Mouse (Mus musculus): Measurements from ENCODE around the gene Lrrc15.

The Lrrc15 gene

GRCm38 (mm10) chr16:30238791-30239190, 44.3 kb downstream of the Lrrc15 start:
- DNase-seq (ENCODE audit: low spot score in 2 of 2), result no peak

- DNase-seq (ENCODE audit: low spot score in 2 of 2), result peak in 1 of 2 experiments; percentile 79
Observed at GRCm38 (mm10) chr16:30236091-30236699, 46.9 kb downstream of the Lrrc15 start.

- DNase-seq (ENCODE audit: low spot score in 2 of 2), result peak in 1 of 2 experiments; percentile 17
Observed at GRCm38 (mm10) chr16:30235577-30235976, 47.5 kb downstream of the Lrrc15 start.

- DNase-seq (ENCODE audit: low spot score in 2 of 2), result no peak
Observed at GRCm38 (mm10) chr16:30234636-30235546, 48.2 kb downstream of the Lrrc15 start.

- DNase-seq (ENCODE audit: low spot score in 2 of 2), result no peak
Observed at GRCm38 (mm10) chr16:30234077-30234476, 49.0 kb downstream of the Lrrc15 start.

GRCm38 (mm10) chr16:30231882-30232604, 51.0 kb downstream of the Lrrc15 start:
- no peak for DNase-seq (ENCODE audit: low spot score in 2 of 2)

- DNase-seq (ENCODE audit: low spot score in 2 of 2), result no peak
Observed at GRCm38 (mm10) chr16:30227352-30227751, 55.7 kb downstream of the Lrrc15 start.

GRCm38 (mm10) chr16:30221161-30221782, 61.8 kb downstream of the Lrrc15 start:
- DNase-seq (ENCODE audit: low spot score in 2 of 2), result no peak
